ENCODE assay signal across 16 mouse cellular contexts in the genomic region with DNA sequence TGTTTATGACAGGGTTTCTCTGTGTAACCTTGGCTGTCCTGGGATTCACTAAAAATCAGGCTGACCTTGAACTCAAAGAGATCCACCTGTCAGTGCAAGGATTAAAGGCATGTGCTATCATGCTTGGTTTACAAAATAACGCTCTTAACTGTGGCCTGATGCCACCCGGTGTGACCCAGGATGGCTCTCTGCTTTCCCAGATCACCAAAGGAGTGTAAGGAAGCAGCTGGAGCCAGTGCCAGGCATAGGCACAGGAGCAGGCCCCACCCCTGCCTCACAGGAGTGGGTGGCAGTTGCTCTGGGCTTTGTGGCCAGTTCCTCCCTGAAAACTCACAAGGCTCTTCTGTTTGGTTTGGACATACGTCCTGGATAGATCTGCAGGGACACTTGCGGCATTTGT. TPM values are rescaled to one million over a fixed set of nuclear protein-coding genes. Genes with fewer than 3 reads are reported as not detected.
"Had no signal": no experiment of that assay in that cellular context is flagged by ENCODE, and none has a peak within 500 bp of the region (broad histone marks: within the 10 kb centered on the region; RNA-seq: fewer than 3 reads in every experiment).

No protein-coding gene starts in this region.

- H3K9ac ChIP-seq: lung, embryonic 15.5 days; midbrain, embryonic 12.5 days; neural tube, embryonic 12.5 days had no signal

- ATAC-seq: hindbrain, embryonic 16.5 days had no signal

- DNase-seq: kidney, adult 8-10 months; kidney, postnatal 25 days; lung, postnatal 14 days; thymus, adult 2 months; thymus, postnatal 25 days had no signal

- H3K36me3 ChIP-seq: limb, embryonic 10.5 days; lung, embryonic 15.5 days; midbrain, embryonic 12.5 days; neural tube, embryonic 12.5 days had no signal

- H3K27ac ChIP-seq: left cerebral cortex, adult 2 months; limb, embryonic 10.5 days; lung, embryonic 15.5 days; macrophage; midbrain, embryonic 12.5 days; neural tube, embryonic 12.5 days had no signal

- H3K4me2 ChIP-seq: lung, embryonic 15.5 days; midbrain, embryonic 12.5 days; neural tube, embryonic 12.5 days had no signal

- H3K9me3 ChIP-seq: lung, embryonic 15.5 days; megakaryocyte, embryonic 14.5 days; midbrain, embryonic 12.5 days; neural tube, embryonic 12.5 days had no signal

- H3K4me1 ChIP-seq: lung, embryonic 15.5 days; midbrain, embryonic 12.5 days; neural tube, embryonic 12.5 days had no signal

- H3K4me3 ChIP-seq: left cerebral cortex, adult 2 months; limb, embryonic 10.5 days; lung, embryonic 15.5 days; megakaryocyte, embryonic 14.5 days; midbrain, embryonic 12.5 days; neural tube, embryonic 12.5 days had no signal

RNA-seq across cellular contexts. Expression of a gene that starts 11.4 kb away (rescaled TPM):
- polyA plus RNA-seq: kidney, embryonic 16.5 days; limb, embryonic 10.5 days; lung, embryonic 15.5 days; macrophage had no signal

RNA-seq across cellular contexts. Expression of a gene that starts 20.7 kb away (rescaled TPM):
- polyA plus RNA-seq: intestine, embryonic 14.5 days; limb, embryonic 10.5 days; liver, embryonic 16.5 days; lung, embryonic 15.5 days; neural tube, embryonic 12.5 days had no signal

RNA-seq across cellular contexts. Expression of a gene that starts 43.8 kb away (rescaled TPM):
- polyA plus RNA-seq: macrophage had no signal

RNA-seq across cellular contexts. Expression of a gene that starts 47.4 kb away (rescaled TPM):
- polyA plus RNA-seq: hindbrain, embryonic 16.5 days; intestine, embryonic 14.5 days; kidney, embryonic 16.5 days; limb, embryonic 10.5 days; liver, embryonic 16.5 days; lung, embryonic 15.5 days; midbrain, embryonic 12.5 days; neural tube, embryonic 12.5 days had no signal
